Mouse (Mus musculus): ENCODE measurements around the gene Tbcel.

Tbcel gene

DNA sequence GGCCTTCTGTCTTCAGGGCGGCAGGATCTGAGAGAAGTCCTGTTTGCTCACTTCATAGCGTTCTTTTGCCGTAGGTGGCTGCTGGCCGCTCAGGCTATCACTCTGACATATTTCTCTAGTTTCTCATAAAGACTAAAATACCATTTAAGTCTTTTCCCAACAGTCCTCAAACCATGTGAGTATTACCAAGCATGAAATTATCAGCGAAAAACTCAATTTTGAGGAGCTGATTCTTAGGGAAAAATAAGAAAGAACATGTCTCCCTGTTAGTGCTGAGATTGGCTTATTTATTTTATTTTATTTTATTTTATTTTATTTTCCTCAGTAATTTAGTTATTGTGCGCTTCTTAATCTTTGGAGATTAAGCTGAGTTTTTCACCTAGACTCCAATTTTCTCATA is at the start of gene Tbcel:
Gene Tbcel, minus strand, starts transcription at position 101 of the 400 bp plus-strand sequence.
- DNase-seq (ENCODE audit: extremely low spot score), result no peak

DNA sequence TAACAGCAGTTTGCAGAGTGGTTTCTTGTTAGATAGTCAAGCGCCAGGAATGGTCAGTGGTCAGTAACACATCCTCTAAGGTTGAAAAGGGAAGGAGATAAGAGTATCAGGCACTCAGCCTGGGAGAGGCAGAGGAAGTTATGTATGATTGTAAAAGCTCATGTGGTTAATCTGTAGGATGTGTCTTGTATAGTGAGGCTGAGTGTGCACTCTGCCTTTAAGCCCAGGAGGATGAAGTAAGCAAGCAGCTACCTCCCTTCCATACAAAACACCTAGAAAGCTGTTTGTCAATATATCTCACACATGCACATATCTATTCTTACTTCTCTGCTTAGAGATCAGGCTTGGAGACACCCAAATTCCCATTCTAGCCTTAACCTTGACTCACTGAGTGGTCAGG is 47.6 kb upstream of the Tbcel start:
- DNase-seq (ENCODE audit: extremely low spot score), result no peak

DNA sequence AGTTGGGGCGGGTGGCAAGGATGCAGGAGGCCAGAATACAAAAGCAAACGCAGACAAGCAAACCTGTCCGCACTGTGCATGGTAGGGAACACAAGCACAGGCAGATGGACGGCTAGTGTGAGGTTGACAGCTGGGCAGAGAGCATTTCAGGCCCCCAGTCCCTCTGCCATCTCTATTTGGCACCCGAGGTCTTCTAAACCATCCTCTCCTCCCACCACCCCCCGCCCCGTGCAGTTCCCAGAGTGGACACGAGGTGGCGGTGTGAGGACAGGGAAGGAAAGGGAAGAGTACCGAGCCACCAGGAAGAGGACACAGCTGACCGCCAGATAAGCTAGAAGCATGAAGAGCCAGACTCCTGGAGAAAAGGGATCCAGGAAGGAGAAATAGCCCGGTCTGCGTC is 42.5 kb upstream of the Tbcel start:
- peak; percentile 89 for DNase-seq (ENCODE audit: extremely low spot score)

DNA sequence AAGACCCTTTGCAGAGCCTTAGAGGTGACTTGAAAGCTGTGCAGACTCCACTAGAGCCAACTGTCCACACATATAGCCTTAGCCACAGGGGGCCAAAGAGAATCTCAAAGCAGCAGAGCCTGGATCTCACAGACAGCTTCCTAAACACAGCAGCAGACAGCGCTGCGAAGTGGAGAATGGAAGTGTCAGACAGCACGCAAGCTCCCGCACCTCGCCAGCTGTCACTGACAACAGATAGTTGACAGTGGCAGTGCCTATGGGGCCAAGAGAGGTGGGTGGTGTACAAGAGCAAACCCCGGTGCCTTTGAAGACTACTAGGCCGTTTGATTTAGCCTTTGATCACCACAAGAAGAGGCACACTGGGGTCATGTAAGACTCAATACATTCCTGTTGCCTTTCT is 41.4 kb upstream of the Tbcel start:
- DNase-seq (ENCODE audit: extremely low spot score), result no peak

DNA sequence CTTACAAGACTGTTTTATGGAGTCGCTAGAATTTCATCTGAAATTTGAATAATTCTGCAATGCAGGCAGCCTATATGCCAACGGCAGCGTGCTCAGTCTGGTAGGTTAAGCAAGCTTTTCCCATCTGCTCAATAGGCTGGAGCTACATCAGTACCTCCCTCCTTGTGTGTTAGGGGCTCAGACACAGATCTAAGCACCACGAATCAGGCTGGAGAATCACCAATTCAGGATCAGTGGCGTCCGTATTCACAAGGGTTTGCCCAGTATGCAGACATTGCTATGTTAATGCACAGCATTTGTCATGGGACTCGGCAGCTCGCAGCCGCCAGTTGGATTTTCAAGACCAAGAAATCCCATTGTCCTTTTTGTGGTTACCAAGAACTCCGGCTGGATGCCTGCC is 36.9 kb upstream of the Tbcel start:
- DNase-seq (ENCODE audit: extremely low spot score), result no peak

DNA sequence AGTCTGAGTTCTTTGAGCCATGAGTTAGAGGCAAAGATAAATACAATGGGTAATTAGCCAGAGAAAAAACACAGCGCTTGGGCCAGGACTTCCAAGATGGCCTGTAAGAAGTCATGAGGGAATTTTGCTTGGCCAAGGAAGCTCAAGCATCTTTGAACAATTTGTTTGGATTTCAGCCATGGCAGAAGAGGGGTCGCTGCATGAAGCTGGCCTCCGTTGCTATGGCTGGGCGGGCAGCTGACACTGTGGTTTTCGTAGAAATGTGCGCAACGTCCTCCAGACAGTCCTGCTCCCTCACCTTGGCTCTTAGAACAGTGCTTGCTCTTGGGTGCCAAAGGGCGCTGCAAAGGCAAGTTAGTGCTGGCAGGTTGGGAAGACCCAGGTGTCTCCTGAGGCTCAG is 25.9 kb upstream of the Tbcel start:
- DNase-seq (ENCODE audit: extremely low spot score), result no peak

DNA sequence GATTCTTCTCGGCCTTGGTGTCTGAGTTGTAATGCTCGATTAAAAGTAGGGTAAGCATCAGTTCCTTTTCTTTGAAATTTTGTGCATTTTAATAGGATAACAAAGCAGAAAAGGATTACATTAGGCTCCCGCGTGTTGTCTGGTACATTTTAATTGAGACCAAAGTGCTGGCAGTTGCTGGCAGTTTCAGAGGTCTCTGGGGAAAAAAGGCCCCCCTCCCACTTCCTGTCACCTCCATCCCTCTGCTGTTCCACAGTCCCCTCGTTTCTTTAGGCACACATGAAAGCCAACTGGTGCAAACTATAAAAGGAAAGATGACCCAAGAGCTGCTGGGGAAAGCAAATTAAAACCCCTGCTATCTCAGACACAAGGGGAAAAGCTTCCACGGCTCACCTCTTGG is 25.4 kb upstream of the Tbcel start:
- DNase-seq (ENCODE audit: extremely low spot score), result no peak

DNA sequence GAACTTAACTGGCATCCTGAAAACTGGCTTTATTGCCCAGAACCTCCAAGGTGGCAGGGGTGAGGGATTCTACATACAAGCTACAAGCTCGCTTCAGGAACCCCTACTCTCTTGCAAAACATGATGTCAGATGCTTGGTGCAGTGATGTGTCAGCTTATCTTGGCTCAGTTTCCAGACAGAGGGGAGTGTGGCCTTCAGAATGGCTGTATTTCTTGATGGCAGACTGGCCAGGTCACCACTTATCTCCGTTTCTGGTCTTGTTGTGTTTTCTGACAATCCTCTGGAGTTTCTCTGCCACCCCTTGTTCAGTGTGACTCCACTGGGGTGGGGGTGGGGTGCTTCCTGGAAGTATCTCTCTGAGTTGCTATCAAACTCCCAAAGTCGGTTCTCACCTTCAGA is 24.3 kb upstream of the Tbcel start:
- no peak for DNase-seq (ENCODE audit: extremely low spot score)

DNA sequence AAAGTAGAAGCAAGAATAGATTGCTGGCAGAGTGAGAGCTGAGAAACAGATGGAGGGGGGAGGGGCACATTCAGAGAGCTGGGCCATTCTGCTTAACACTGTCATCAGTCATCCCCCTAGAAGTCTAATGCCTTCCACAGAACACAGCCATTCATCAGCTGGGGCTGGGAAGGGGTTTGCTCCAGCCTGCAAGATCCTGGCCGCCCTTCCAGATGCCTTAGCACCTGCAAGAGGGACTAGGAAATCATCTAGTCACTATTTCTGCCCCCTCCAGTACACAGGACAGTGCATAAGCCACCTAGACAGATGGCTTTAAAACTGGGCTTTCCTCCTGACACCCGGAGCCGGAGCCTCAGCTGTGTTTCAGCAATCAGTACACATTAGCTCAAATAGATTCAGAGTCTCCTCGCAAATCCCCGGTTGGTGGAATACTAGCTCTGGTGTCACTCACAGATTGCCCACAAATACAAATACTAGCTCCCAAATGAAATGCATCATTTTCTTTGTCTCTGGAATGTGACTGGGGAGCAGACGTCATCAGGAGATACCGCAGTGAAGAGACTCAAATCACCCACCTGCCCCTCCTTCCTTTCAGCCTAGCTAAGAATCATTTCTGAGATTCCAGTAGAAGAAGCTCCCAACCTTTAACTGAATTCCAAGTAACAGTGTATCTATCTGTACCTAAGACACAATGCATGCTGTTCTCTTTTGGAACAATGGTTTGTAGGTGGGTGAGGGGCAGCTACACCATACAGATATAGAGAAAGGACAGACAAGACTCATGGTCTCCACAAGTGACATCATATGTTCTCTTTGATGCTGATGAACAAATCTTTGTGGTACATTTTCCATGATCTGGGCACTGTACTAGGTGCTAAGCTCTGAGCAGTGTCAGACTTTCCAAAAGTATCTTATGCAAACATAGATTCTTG is 22.9 kb upstream of the Tbcel start:
- peak; percentile 44 for DNase-seq (ENCODE audit: extremely low spot score)

DNA sequence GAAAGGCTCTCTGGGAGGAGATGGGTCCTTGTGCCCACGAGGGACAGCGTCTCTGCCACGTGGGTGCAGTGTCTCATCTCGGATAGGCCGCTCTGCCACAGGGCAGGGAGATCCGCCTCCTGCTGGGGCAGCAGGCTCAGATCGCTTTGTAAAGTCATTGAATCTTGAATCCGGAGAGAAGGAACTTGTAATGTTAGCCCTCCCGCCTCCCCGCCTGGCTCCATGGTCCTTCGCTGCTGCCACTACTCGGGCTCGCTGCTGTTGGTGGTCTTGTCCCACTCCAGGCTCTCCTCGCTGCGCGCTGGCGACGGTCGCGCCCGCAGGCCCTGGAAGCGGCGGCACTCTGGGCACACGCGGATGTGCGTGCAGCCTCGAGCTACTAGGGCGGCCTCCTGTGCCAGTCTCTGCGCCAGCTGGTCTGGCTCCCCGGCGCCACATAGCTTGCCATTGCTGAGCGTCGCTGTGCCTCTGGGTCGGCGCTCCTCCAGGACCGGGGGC is 13.0 kb upstream of the Tbcel start:
- DNase-seq (ENCODE audit: extremely low spot score), result peak; percentile 57

DNA sequence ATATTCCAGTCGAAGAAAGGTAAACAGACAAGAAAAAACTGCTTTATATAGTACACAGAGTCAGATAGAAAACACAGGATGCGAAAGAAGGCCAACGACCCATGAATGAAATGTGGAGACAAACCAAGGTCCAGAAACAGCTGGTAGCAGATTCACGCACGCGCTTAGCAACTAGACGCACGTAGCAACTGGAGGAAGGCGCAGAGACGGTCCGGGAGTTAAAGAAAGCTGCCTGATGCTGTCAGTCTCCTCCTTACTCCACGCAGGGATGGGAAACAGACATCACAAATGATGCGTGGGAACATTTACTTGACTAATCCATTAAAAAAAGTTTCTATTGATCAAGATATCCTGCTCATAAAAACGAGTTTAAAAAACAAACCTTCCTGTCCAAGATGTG is 10.6 kb upstream of the Tbcel start:
- no peak for DNase-seq (ENCODE audit: extremely low spot score)

DNA sequence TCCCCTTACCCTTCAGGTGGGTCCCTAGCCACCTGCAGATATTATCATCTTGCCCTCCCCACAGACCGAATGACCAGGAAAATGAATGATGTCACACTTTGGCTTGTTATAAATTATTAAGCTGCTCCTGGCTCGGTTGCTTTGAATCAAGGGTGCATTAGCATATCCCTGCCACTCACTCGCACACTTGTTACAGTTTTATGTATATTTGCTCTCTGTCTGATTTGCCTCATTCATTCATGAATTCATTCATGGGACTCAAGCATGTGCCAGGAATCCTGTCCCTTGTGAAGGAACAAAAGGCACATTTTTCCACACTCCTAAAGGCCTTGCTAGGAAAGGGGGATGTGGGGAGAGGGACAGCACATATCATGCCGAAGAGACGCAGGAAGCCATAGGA is 5.5 kb upstream of the Tbcel start:
- no peak for DNase-seq (ENCODE audit: extremely low spot score)

DNA sequence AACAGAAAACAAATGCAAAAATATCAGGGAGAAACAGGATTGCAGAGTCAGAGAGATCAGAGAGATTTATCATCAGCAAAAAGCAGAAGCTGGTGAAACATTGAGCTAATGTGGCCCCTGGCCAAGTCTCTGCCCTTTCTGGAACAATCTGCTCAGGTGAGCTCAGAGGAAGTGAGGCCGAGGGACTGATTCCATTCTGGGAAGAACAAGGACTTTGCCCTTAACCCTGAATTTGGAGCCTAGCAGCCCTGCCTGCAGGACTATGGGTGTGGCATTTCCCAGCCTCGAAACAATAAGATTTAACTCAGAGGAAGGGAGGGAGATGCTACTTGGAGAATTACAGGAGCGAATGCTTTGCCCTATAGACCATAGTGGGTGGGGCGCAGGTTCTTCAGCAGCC is 4.7 kb upstream of the Tbcel start:
- no peak for DNase-seq (ENCODE audit: extremely low spot score)

DNA sequence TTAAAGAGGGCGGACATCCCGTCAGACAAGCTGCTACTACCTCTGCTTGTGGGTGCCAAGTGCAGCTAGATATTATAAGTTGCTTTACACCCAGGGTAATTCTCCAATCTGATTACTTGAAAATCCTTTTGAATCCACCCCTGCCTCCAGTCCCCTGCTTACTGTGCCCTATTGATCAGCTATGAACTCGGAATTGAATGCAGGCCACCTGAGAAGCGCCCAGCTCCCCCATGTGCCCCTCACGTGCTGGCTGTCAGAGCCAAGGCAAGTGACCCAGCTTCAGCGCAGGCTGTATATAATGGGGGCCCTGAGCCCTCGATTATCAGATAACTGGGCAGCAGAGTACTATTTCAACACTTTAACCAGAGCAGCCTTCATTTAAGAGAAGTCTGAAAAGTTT is 626 bp upstream of the Tbcel start:
- no peak for DNase-seq (ENCODE audit: extremely low spot score)

DNA sequence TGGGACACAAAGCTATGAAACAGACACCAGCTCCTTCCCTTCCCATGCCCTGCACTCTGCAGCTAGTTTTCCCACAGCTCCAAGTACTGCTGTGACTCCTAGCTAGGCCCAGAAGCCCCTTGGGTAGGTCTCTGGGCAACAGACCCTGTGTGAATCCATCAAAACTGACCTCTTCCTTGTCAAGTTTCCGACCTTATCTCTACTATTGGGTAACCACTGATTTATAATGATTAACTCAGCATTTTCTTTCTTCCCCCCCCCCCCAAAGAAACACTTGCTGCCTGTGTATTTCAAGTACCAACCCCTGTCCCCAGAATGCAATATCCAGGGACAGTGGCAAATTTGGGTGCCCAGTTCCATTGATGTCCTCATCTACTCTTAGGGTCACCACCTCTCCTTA is 587 bp downstream of the Tbcel start:
- no peak for DNase-seq (ENCODE audit: extremely low spot score)

DNA sequence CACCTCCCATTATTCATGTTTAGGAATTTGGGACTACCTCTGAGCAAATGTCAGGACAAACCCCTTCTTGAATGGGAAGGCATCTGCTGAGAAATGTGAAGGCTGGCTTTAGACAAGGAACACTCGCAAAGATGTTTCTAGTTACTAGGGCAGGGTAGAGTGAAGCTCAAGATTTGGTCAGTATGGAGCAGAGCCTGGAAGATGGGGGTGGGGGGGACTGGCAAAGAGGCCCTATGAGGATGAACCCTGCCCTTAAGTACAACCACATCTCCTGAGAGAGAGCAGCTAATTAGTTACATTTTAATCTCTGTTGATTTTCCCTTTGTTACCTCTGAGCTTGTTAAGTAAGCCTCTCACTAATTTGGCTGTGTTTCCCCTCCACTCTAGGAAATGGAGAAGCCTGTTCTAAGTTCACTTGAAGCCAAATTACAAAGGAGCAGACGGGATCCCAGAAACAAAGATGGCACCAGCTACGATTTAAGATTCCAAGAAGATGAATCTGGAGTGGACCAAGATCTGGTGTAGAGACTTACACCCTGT is 2.6 kb downstream of the Tbcel start:
- DNase-seq (ENCODE audit: extremely low spot score), result no peak

DNA sequence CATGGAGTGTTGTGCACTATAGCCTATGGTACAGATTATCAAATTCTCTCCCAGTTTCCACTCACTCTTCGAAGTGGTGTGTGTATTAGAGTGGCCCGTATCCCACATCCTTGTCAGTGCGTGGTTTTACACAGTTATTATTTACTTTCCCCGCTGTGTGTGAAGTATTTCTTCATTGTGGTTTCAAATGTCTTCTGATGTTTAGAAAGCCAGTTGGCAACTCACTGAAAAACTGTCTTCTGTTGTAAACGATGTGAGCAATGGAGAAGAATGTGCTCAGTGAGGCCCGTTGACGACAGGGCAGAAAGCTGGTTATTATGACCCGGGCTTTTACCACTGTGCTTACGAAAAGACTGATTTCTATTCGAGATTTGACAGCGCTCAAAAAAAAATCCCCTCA is 3.0 kb downstream of the Tbcel start:
- DNase-seq (ENCODE audit: extremely low spot score), result no peak

DNA sequence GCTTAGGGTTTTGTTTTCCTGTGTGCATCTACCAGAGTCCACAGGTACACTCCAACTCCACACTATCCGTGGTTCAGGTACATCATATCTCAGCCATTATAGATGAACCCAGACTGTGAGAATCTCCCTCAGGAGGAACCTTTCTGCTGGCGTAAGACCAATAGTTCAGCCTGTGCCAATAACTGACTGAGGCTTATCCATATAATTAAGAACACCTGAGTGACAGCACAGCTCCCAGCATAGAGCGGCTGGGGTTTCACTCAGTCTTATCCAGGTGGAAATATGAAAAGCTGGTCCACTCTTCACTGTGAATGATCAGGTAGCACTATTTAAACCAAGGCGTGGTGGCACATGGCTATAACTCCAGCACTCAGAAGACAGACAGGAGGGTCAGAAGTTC is 3.9 kb downstream of the Tbcel start:
- no peak for DNase-seq (ENCODE audit: extremely low spot score)

DNA sequence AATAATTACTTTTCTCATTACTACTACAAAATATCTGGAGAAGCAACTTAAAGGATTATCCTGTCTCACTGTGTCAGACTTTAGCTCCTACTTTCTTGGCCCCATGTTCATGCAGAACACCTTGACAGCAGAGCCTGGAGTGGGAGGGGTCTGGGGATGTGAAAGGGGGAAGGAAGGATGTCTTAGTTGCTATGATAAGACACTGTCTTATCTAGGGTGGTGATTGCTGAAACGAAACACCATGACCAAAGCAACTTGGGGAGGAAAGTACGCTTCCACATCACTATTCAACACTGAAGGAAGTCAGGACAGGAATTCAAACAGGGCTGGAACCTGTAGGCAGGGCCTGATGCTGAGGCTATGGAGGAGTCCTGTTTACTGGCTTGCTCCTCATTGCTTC is 11.3 kb downstream of the Tbcel start:
- no peak for DNase-seq (ENCODE audit: extremely low spot score)

DNA sequence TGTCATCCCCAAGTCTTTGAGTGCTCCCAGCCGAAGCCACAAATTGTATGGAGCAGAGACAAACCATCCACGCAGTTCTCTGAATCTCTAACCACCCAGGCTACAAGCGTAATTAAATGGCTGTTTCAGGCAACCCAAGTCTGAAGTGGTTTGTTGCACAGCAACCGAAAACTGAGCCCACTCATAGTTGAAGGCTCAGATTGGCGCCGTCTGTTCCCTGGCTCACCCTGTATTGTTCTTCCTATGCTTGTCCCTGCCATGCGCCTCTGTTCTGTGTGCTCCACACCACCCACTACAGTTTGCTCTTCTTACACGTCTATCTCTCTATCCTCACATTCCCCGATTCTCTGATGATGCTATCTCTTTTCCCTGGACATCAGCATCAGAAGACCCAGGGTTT is 15.8 kb downstream of the Tbcel start:
- no peak for DNase-seq (ENCODE audit: extremely low spot score)

DNA sequence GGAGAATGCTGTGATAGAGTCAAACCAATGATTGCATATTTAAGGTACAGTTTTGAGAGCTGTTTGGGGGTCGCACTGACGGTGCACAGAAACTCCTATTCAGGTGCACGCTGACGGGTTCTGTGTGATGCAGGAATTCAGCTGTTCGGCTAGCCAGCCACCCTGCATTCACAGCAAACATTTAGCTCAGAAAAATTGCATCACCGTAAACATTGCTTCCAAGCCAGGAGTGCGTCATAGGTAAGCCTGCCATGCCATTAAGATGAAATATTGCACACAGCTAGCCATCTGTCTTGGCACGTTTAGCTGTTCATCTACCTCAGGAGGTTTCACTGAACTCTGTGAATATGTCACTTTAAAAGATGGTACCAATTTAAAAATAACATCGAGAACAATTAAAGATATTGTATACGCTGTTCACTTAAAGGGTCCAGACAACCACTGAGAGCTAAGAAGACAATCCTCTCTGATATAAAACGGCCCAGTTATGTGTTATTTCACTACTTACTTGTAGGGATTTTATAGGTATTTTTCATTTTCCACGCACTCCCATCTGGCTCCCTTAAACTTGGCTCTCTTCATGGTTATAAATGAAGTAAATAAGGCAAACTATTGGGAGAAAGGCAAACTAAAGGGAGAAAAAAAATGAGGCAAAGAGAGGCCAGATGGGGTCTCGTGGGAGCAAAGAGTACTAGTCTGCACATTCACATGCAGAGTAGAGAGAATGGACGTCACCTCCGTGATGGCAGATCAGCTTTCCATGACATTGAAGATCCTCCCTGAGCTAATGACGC is 16.8 kb downstream of the Tbcel start:
- DNase-seq (ENCODE audit: extremely low spot score), result no peak

DNA sequence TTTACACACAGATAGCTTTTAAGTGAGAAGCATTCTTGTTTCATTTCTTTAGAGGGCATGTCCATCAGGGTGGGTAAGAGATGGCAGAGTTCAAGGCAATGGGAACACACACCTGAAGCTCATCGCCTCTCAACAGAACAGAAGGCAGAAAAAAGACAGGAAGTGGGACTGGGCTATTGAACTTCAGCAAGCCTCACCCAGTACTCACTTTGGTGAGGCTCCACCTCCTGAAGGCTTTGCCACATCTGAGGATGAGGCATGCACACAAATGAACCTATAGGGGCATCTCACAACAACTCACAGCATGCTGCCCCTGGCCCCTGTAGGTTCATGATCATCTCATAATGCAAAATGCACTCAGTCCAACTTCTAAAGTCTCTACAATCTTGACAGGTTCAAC is 19.5 kb downstream of the Tbcel start:
- DNase-seq (ENCODE audit: extremely low spot score), result no peak

DNA sequence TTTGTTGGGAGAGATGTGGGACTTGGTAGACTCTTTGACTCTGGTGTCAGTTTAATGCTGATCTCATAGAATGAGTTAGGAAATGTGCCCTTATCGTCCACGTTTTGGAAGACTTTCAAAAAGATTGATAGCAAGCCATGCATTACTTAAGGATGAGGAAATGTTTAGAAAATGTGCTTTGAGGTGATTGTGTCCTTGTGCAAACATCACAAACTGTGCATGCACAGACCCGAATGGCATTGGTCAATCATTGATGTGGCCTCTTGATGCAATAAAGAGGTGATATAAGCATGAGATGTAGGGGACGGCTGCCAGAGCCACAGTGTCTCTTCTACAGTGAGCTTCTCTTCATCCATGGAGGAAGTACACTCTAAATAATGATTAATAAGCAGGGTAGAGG is 20.7 kb downstream of the Tbcel start:
- no peak for DNase-seq (ENCODE audit: extremely low spot score)
